7 mouse cellular contexts compared by ENCODE assay signal in the genomic region with DNA sequence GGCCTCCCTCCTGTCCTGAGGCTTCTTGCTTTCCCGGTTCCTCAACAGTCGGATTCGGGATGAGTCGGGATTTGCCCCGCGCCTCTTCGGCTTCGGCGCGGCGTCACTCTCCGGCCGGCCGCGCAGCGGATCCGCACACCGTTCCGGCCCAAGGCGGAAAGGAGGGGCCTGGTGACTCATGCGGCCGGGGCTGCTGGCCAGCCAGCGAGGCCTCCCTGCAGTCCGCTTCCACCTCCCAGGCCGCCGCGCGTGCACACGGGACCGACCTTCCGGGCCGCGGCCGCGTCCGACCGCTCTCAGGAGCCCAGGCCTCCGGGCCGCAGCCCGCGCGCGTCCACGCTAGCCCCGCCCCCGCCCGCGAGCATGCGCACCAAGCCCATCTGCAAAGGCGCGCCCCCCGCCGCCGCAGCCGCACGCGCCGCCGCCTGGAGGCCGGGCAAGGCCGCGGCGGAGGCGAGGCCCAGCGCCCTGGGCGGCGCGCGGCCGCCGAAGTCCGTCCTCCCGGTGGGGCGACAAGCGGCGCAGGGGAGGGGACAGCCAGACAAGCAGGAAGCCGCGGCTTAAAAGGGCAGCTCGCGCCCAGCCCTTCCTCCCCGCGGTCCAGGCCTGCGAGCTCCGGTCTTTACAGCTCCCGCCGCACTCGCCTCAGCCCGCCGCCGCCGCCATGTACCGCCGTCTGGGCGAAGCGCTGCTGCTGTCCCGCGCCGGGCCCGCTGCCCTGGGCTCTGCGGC. TPM values are rescaled to one million over a fixed set of nuclear protein-coding genes. Genes with fewer than 3 reads are reported as not detected.
DNase-seq lines count a peak whose midpoint lies in the region; ATAC-seq lines count a peak whose summit lies in the region.

A gene (minus strand): TSS at position 260 of the 732 bp plus-strand sequence.
A gene (plus strand): TSS at position 494 of the 732 bp plus-strand sequence.

- DNase-seq in adrenal gland, adult 2 months, result peak; percentile 99
- DNase-seq in embryo, embryonic 11.5 days (ENCODE audit: low read depth, low spot score), result peak; percentile 92
- peak; percentile 97 to 98 for DNase-seq in gastrocnemius, postnatal 4 days (ENCODE audit: low spot score in 2 of 2)
- peak; percentile 90 to 94 for DNase-seq in left cerebral cortex, postnatal 36 days (ENCODE audit: low spot score in 2 of 2)
- DNase-seq in midbrain, embryonic 11.5 days (ENCODE audit: low spot score, missing footprints), result peak; percentile 100
- peak; percentile 98 for DNase-seq in skeletal muscle tissue, adult 2 months (ENCODE audit: low read depth, low spot score)

- H3K4me2 ChIP-seq in intestine, embryonic 16.5 days (ENCODE audit: low read depth, low read length), result peak within 1 kb of the TSS; percentile 82
- H3K4me2 ChIP-seq in midbrain, embryonic 11.5 days, result peak within 1 kb of the TSS; percentile 80

- H3K4me1 ChIP-seq in intestine, embryonic 16.5 days (ENCODE audit: control insufficient read depth, insufficient read depth, low read length), result peaks cover 22% of the 10 kb centered on the region
- H3K4me1 ChIP-seq in midbrain, embryonic 11.5 days (ENCODE audit: control insufficient read depth, insufficient read depth, low read length), result peaks cover 17% of the 10 kb centered on the region

- peak within 1 kb of the TSS; percentile 95 for H3K9ac ChIP-seq in intestine, embryonic 16.5 days (ENCODE audit: low read depth, low read length)
- peak within 1 kb of the TSS; percentile 97 for H3K9ac ChIP-seq in midbrain, embryonic 11.5 days (ENCODE audit: low read length)

- peak within 1 kb of the TSS; percentile 98 for H3K4me3 ChIP-seq in intestine, embryonic 16.5 days (ENCODE audit: low read length)
- H3K4me3 ChIP-seq in midbrain, embryonic 11.5 days (ENCODE audit: low read depth, low read length), result peak within 1 kb of the TSS; percentile 87

- peak within 1 kb of the TSS; percentile 95 for H3K27ac ChIP-seq in intestine, embryonic 16.5 days (ENCODE audit: low read length)
- H3K27ac ChIP-seq in midbrain, embryonic 11.5 days (ENCODE audit: low read depth, low read length), result peak within 1 kb of the TSS; percentile 95

- no peaks in the 10 kb centered on the region for H3K9me3 ChIP-seq in intestine, embryonic 16.5 days (ENCODE audit: control insufficient read depth, low read length)
- no peaks in the 10 kb centered on the region for H3K9me3 ChIP-seq in midbrain, embryonic 11.5 days (ENCODE audit: control insufficient read depth, low read length)

- no peaks in the 10 kb centered on the region for H3K27me3 ChIP-seq in intestine, embryonic 16.5 days (replicated peaks; ENCODE audit: control insufficient read depth, insufficient read depth, low read length)
- H3K27me3 ChIP-seq in midbrain, embryonic 11.5 days (ENCODE audit: control insufficient read depth, insufficient read depth, low read length), result no peaks in the 10 kb centered on the region

- H3K36me3 ChIP-seq in intestine, embryonic 16.5 days (ENCODE audit: control insufficient read depth, insufficient read depth, low read length), result no peaks in the 10 kb centered on the region
- H3K36me3 ChIP-seq in midbrain, embryonic 11.5 days (ENCODE audit: control insufficient read depth, insufficient read depth, low read length), result no peaks in the 10 kb centered on the region

- intact Hi-C loops in left cerebral cortex, postnatal 36 days (cut with DNase I), result loop anchor here (5.0 kb wide), 1 partner anchor 38 kb away; no protein-coding TSS in a partner anchor

- ATAC-seq in intestine, embryonic 16.5 days, result peak; percentile 97
- ATAC-seq in midbrain, embryonic 11.5 days (ENCODE audit: low FRiP score), result peak; percentile 97

- under 1% methylated on average over 83 of the region's 100 CpGs for WGBS in intestine, embryonic 16.5 days
- under 1% methylated on average over 74 of the region's 100 CpGs for WGBS in midbrain, embryonic 11.5 days

RNA-seq across cellular contexts. Expression of the first gene that starts in this region (rescaled TPM):
- 1 to 10 TPM; 7.6 to 9.2 TPM for total RNA-seq in adrenal gland, adult 2 months (2021)
- 1.4 and 1.5 TPM in 2 replicates for polyA plus RNA-seq in adrenal gland, adult 2 months (2012; rRNA removed)
- total RNA-seq in gastrocnemius, postnatal 4 days (2021), result 10 to 100 TPM in 1 of 2 experiments, 1 to 10 TPM in 1; 9.2 to 13.0 TPM
- polyA plus RNA-seq in intestine, embryonic 16.5 days (2015; fragmentation: Nextera tagmentation; extraction: Ambion mirVana), result 5.8 and 7.1 TPM in 2 replicates
- 10 to 100 TPM; 12.5 to 14.0 TPM for total RNA-seq in left cerebral cortex, postnatal 36 days (2021)
- polyA plus RNA-seq in midbrain, embryonic 11.5 days (2014; fragmentation: Nextera tagmentation; extraction: Ambion mirVana), result 6.2 and 8.0 TPM in 2 replicates

RNA-seq across cellular contexts. Expression of the second gene that starts in this region (rescaled TPM):
- 100 to 1,000 TPM; 152 to 249 TPM for total RNA-seq in adrenal gland, adult 2 months (2021)
- 184 and 207 TPM in 2 replicates for polyA plus RNA-seq in adrenal gland, adult 2 months (2012; rRNA removed)
- 100 to 1,000 TPM; 133 to 135 TPM for total RNA-seq in gastrocnemius, postnatal 4 days (2021)
- 72.9 and 73.6 TPM in 2 replicates for polyA plus RNA-seq in intestine, embryonic 16.5 days (2015; fragmentation: Nextera tagmentation; extraction: Ambion mirVana)
- 100 to 1,000 TPM; 245 to 282 TPM for total RNA-seq in left cerebral cortex, postnatal 36 days (2021)
- polyA plus RNA-seq in midbrain, embryonic 11.5 days (2014; fragmentation: Nextera tagmentation; extraction: Ambion mirVana), result 97.8 and 101 TPM in 2 replicates

Comparison
In these comparisons a context has a peak if more than half of its experiments do, and no peak if none do; other contexts are left out.
1. Peak in every context shown above with its lines: DNase-seq, ATAC-seq, H3K4me3 ChIP-seq and H3K27ac ChIP-seq.